8 mouse cellular contexts compared by ENCODE assay signal in the genomic region with DNA sequence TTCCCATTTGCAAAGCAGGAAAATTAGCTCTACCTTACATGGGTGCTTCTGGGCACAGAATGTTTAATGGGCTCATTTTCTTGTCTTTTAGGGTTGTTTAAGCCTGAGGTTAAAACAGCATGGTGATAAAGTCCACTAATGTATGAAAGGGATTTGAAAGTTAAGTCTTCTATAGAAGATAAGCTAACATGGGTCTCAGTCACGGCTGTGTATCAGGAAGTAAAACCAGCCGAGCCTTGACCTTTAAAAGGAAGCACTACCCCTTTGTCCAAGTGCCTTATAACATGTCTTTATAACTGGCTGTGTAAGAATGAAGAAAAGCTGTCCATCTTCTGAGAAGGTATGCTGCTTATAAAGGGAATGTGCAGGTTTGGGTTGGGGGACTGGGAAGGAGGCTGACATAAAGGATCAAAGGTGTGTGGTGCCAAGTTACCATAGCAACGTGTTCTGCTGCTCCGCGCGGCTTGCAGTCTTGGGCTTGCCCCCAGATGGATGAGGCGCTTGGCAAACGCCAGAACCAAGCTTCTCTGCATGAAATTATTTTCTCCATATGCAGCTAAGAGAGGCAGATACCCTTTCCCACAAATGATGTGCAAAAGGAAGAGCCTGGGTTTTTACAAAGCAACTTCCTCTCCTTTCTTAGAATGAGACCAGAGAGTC. TPM values are rescaled to one million over a fixed set of nuclear protein-coding genes. Genes with fewer than 3 reads are reported as not detected.
DNase-seq lines count a peak whose midpoint lies in the region; ATAC-seq and TF ChIP-seq lines count a peak whose summit lies in the region.

No protein-coding gene starts in this region.

- peak overlapping the region; percentile 66 for H3K27ac ChIP-seq in embryonic facial prominence, embryonic 12.5 days
- peak overlapping the region; percentile 86 for H3K27ac ChIP-seq in heart, embryonic 13.5 days (replicated peaks)
- H3K27ac ChIP-seq in lung, postnatal 0 days (ENCODE audit: low read length), result peak overlapping the region; percentile 91

- no peaks in the 10 kb centered on the region for H3K9me3 ChIP-seq in embryonic facial prominence, embryonic 12.5 days
- no peaks in the 10 kb centered on the region for H3K9me3 ChIP-seq in heart, embryonic 13.5 days
- H3K9me3 ChIP-seq in lung, postnatal 0 days (ENCODE audit: low read length), result no peaks in the 10 kb centered on the region

- ATAC-seq in embryonic facial prominence, embryonic 12.5 days (ENCODE audit: insufficient number of reproducible peaks, insufficient read depth, low FRiP score, low TSS enrichment), result peak; percentile 73; the same call in 1 of the 2 replicates
- ATAC-seq in heart, embryonic 13.5 days (ENCODE audit: extremely low read depth, insufficient number of reproducible peaks, low FRiP score, low TSS enrichment), result no peak
- ATAC-seq in lung, postnatal 0 days, result no peak
- ATAC-seq in activated CD4-positive, CD25-positive, alpha-beta regulatory T cell, adult 4 months, result no peak

- no peak overlapping the region for H3K4me3 ChIP-seq in embryonic facial prominence, embryonic 12.5 days
- H3K4me3 ChIP-seq in heart, embryonic 13.5 days, result no peak overlapping the region
- H3K4me3 ChIP-seq in lung, postnatal 0 days (ENCODE audit: low read depth, low read length), result no peak overlapping the region

- TF ChIP-seq CTCF in lung, postnatal 0 days (IDR thresholded peaks at IDR 0.05), result no peak

- peaks cover 21% of the 10 kb centered on the region for H3K4me1 ChIP-seq in embryonic facial prominence, embryonic 12.5 days
- peaks cover 50% of the 10 kb centered on the region for H3K4me1 ChIP-seq in heart, embryonic 13.5 days
- H3K4me1 ChIP-seq in lung, postnatal 0 days (ENCODE audit: insufficient read depth, low read depth, low read length), result peaks cover 15% of the 10 kb centered on the region

- DNase-seq in thymus, postnatal 0 days (ENCODE audit: low spot score), result peak; percentile 22
- no peak for DNase-seq in thymus, postnatal 10 days (ENCODE audit: low spot score in 2 of 2)
- peak; percentile 81 for DNase-seq in layer of hippocampus, adult 9-11 months
- peak; percentile 63 for DNase-seq in lung, postnatal 0 days (ENCODE audit: low spot score)
- peak; percentile 62 for DNase-seq in right cerebral cortex, postnatal 4 days

- no peak for TF ChIP-seq EP300 in lung, postnatal 0 days (IDR thresholded peaks at IDR 0.05)

- H3K27me3 ChIP-seq in embryonic facial prominence, embryonic 12.5 days, result no peaks in the 10 kb centered on the region
- H3K27me3 ChIP-seq in heart, embryonic 13.5 days (replicated peaks), result no peaks in the 10 kb centered on the region
- no peaks in the 10 kb centered on the region for H3K27me3 ChIP-seq in lung, postnatal 0 days (replicated peaks; ENCODE audit: insufficient read depth, low read length)

- H3K9ac ChIP-seq in embryonic facial prominence, embryonic 12.5 days, result no peak overlapping the region
- 0 out of 2 replicates have a peak overlapping the region, but pooled peaks have one; percentile 62 for H3K9ac ChIP-seq in heart, embryonic 13.5 days
- H3K9ac ChIP-seq in lung, postnatal 0 days (replicated peaks; ENCODE audit: low read depth), result no peak overlapping the region

- H3K4me2 ChIP-seq in embryonic facial prominence, embryonic 12.5 days (replicated peaks), result peak overlapping the region; percentile 29
- peak overlapping the region; percentile 61 for H3K4me2 ChIP-seq in heart, embryonic 13.5 days
- 0 out of 2 replicates have a peak overlapping the region, but pooled peaks have one; percentile 17 for H3K4me2 ChIP-seq in lung, postnatal 0 days (replicated peaks; ENCODE audit: low read depth, low read length)

- no peaks in the 10 kb centered on the region for H3K36me3 ChIP-seq in embryonic facial prominence, embryonic 12.5 days
- H3K36me3 ChIP-seq in heart, embryonic 13.5 days, result no peaks in the 10 kb centered on the region
- no peaks in the 10 kb centered on the region for H3K36me3 ChIP-seq in lung, postnatal 0 days (ENCODE audit: insufficient read depth, low read length)

- WGBS in embryonic facial prominence, embryonic 12.5 days, result 11% methylated on average over 8 of the region's 8 CpGs
- WGBS in heart, embryonic 13.5 days, result 15% methylated on average over 8 of the region's 8 CpGs
- WGBS in lung, postnatal 0 days, result 11% methylated on average over 8 of the region's 8 CpGs

RNA-seq across cellular contexts. Expression of a gene that starts 48.2 kb away (rescaled TPM):
- 70.3 and 75.3 TPM in 2 replicates for polyA plus RNA-seq in thymus, postnatal 0 days (2015; fragmentation: Nextera tagmentation; extraction: Ambion mirVana)
- 91.2 and 95.5 TPM in 2 replicates for polyA plus RNA-seq in embryonic facial prominence, embryonic 12.5 days (2016; fragmentation: Nextera tagmentation; extraction: Ambion mirVana)
- polyA plus RNA-seq in heart, embryonic 13.5 days (2015; fragmentation: Nextera tagmentation; extraction: Ambion mirVana), result 42.0 and 45.5 TPM in 2 replicates
- polyA plus RNA-seq in lung, postnatal 0 days (2015; fragmentation: Nextera tagmentation; extraction: Ambion mirVana), result 35.6 and 36.1 TPM in 2 replicates
- polyA plus RNA-seq in activated CD4-positive, CD25-positive, alpha-beta regulatory T cell, adult 4 months (2017; shearing (Covaris generic)), result 10 to 100 TPM; 67.6 to 79.9 TPM

Comparison
In these comparisons a context has a peak if more than half of its experiments do, and no peak if none do; other contexts are left out.
1. DNase-seq: peak in thymus, postnatal 0 days (single experiment), layer of hippocampus, adult 9-11 months (single experiment), lung, postnatal 0 days (single experiment) and right cerebral cortex, postnatal 4 days (single experiment); none in thymus, postnatal 10 days (0 of 2).
2. Peak in every context shown above with its lines, with median percentiles within 50 percentile points of each other: H3K27ac ChIP-seq and H3K4me2 ChIP-seq.